Mouse (Mus musculus) bone marrow macrophage, adult 2 months (primary cell): ENCODE measurements around the gene Sema3a.

Experiments used
- CTCF ChIP-seq: IDR thresholded peaks from 2 replicates; pipeline ENCODE4 v1.5.1; 2012; ENCODE audit warnings: low read depth, mild to moderate bottlenecking, low read length, moderate library complexity
- POLR2A ChIP-seq: IDR thresholded peaks from 2 replicates; pipeline ENCODE4 v1.6.1; 2012; ENCODE audit warnings: mild to moderate bottlenecking, low read depth, low read length, borderline replicate concordance

- TF ChIP-seq CTCF (no peak), POLR2A (no peak)
These were observed 202.1 kb downstream of the Sema3a start for GRCm38 (mm10) chr5:13327281-13327680.
